Mouse (Mus musculus) ES-E14 (cell line): ENCODE data around the gene Susd4.

Experiments used
- CHD2 ChIP-seq: IDR thresholded peaks from 2 replicates; pipeline ENCODE4 v1.6.1; 2014; ENCODE audit warnings: mild to moderate bottlenecking, low read depth, low read length, inconsistent platforms
- HCFC1 ChIP-seq: IDR thresholded peaks from 2 replicates; pipeline ENCODE4 v1.6.1; 2012; ENCODE audit warnings: low read length, inconsistent platforms, borderline replicate concordance; ENCODE audit not compliant: insufficient read depth

GRCm38 (mm10) chr1:182850080-182850479 lies 86.4 kb downstream of the Susd4 start:
- TF ChIP-seq HCFC1 (no peak), CHD2 (no peak)
